Mouse (Mus musculus) thymus, adult 2 months (tissue): ENCODE results near the gene Gng13. TPM values are rescaled to one million over a fixed set of nuclear protein-coding genes. Genes with fewer than 3 reads are reported as not detected.

ENCODE experiments used
- DNase-seq: peaks from one replicate; pipeline ENCODE4 v3.0.0; 2021
- H3K27ac ChIP-seq: fragments of 200-500 bp; 2 replicates; pipeline ENCODE4 v1.5.1; 2012; ENCODE audit warnings: low read length, control low read depth; ENCODE audit not compliant: control insufficient read depth, insufficient read depth
- H3K27me3 ChIP-seq: fragments of 200-500 bp; 2 replicates; pipeline ENCODE4 v1.6.1; 2012; ENCODE audit warnings: mild to moderate bottlenecking, low read length, moderate library complexity, mixed read lengths; ENCODE audit not compliant: control insufficient read depth, insufficient read depth
- H3K36me3 ChIP-seq: fragments of 200-500 bp; 2 replicates; pipeline ENCODE4 v1.6.1; 2012; ENCODE audit warnings: mild to moderate bottlenecking, low read length, moderate library complexity; ENCODE audit not compliant: control insufficient read depth, insufficient read depth
- H3K4me1 ChIP-seq: fragments of 200-500 bp; replicated peaks from 2 replicates; pipeline ENCODE4 v1.6.1; 2012; ENCODE audit warnings: low read length; ENCODE audit not compliant: control insufficient read depth, insufficient read depth
- H3K4me3 ChIP-seq: fragments of 200-500 bp; 2 replicates; pipeline ENCODE4 v1.5.1; 2012; ENCODE audit warnings: mild to moderate bottlenecking, low read length, control low read depth, moderate library complexity; ENCODE audit not compliant: control insufficient read depth, insufficient read depth
- CTCF ChIP-seq: fragments of 200-500 bp; IDR thresholded peaks from 2 replicates; pipeline ENCODE4 v1.5.1; 2012; ENCODE audit warnings: mild to moderate bottlenecking, control low read depth, low read length, moderate library complexity, borderline replicate concordance; ENCODE audit not compliant: control insufficient read depth, poor library complexity, insufficient read depth; ENCODE audit errors: extremely low read depth
- POLR2A ChIP-seq: fragments of 200-500 bp; IDR thresholded peaks from 2 replicates; pipeline ENCODE4 v1.6.1; 2012; ENCODE audit warnings: mild to moderate bottlenecking, low read length, control low read depth, moderate library complexity; ENCODE audit not compliant: control insufficient read depth, poor library complexity, insufficient read depth; ENCODE audit errors: extremely low read depth
- WGBS: fragments of 180-500 bp; shearing (Covaris S2); methylation state at CpG from one replicate; pipeline ENCODE4 v1.1.7; 2018; 5-methylcytosine and 5-hydroxymethylcytosine counted together
- polyA plus RNA-seq: library from polyadenylated mRNA; depleted of rRNA; stranded (reverse); fragments of >200 nt; gene quantifications from 2 replicates; pipeline ENCODE4 v1.2.3, GENCODE M21; 2012

The Gng13 gene
- polyA plus RNA-seq, 1 experiment = 1.2 TPM

DNA sequence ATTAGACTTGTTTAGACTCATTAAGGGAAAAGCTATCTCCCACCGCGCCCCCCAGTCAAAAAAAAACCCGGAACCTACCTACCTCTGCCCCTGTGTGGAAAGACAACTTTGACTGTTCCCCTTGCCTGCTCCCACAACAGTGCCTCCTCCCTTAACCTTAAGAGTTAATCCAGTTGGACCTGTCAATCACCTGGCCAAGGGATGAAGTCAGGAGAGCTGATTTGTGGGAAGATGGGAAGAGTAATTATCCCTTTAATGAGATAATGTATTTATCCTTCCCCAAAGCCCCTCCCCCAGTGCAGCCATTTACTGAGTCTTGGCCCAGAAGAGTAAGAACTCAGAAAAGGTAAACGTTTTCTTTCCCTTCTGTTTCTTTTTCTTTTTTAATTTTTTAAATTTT, 28.0 kb upstream of the Gng13 start:
- Histone ChIP-seq H3K4me1 (no peaks in the 10 kb centered on the region), H3K36me3 (no peaks in the 10 kb centered on the region), H3K27me3 (no peaks in the 10 kb centered on the region), H3K4me3 (no peak overlapping the region), H3K27ac (no peak overlapping the region)
- 83% methylated on average over 4 of the region's 4 CpGs for WGBS
- TF ChIP-seq POLR2A (no peak), CTCF (no peak)
- no peak for DNase-seq

GRCm38 (mm10) chr17:25696263-25696662, 20.7 kb upstream of the Gng13 start:
- 26% methylated on average over 1 of the region's 1 CpGs for WGBS
- H3K4me1 ChIP-seq = no peaks in the 10 kb centered on the region

GRCm38 (mm10) chr17:25698446-25698845, 18.5 kb upstream of the Gng13 start:
- H3K4me3 ChIP-seq = no peak overlapping the region
- 0 out of 2 replicates have a peak, but pooled peaks have one; percentile 31 for TF ChIP-seq CTCF
- no peak for TF ChIP-seq POLR2A
- WGBS = 19% methylated on average over 7 of the region's 7 CpGs
- no peaks in the 10 kb centered on the region for H3K4me1 ChIP-seq
- H3K27ac ChIP-seq = no peak overlapping the region
- peak; percentile 66 for DNase-seq
- no peaks in the 10 kb centered on the region for H3K27me3 ChIP-seq
- no peaks in the 10 kb centered on the region for H3K36me3 ChIP-seq

More at GRCm38 (mm10) chr17:25696263-25696662, 20.7 kb upstream of the Gng13 start:
- Histone ChIP-seq H3K36me3 (no peaks in the 10 kb centered on the region), H3K4me3 (no peak overlapping the region), H3K27ac (no peak overlapping the region), H3K27me3 (no peaks in the 10 kb centered on the region)
- no peak for DNase-seq
- TF ChIP-seq CTCF (no peak), POLR2A (no peak)

- TF ChIP-seq POLR2A (no peak), CTCF (no peak)
- Histone ChIP-seq H3K36me3 (no peaks in the 10 kb centered on the region), H3K4me1 (no peaks in the 10 kb centered on the region), H3K27me3 (no peaks in the 10 kb centered on the region), H3K4me3 (no peak overlapping the region), H3K27ac (no peak overlapping the region)
- 57% methylated on average over 9 of the region's 9 CpGs for WGBS
- DNase-seq = no peak
Observed at GRCm38 (mm10) chr17:25700863-25701496, 16.0 kb upstream of the Gng13 start.

GRCm38 (mm10) chr17:25709994-25710393, 7.0 kb upstream of the Gng13 start:
- Histone ChIP-seq H3K36me3 (no peaks in the 10 kb centered on the region), H3K4me1 (no peaks in the 10 kb centered on the region), H3K4me3 (no peak overlapping the region), H3K27me3 (no peaks in the 10 kb centered on the region), H3K27ac (no peak overlapping the region)
- 97% methylated on average over 2 of the region's 2 CpGs for WGBS
- no peak for DNase-seq
- TF ChIP-seq CTCF = no peak
- TF ChIP-seq POLR2A = no peak

DNA sequence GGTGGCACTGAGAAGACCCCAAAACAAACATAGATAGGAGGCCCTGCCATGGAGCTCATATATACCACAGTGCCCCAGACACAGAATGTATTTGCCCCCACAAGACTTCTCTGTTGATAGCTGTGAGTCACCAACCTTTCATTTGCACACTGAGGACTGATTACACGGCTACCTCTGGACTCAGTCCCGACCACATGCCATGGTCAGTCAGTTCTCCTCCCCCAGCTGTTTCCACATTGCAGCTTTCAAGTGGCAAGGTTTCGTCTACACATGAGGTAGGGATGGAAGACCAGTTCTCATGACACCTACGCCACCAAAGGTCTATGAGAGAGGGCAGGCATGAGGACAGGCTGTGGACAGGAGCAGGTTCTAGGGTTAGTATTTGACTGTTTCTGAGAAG, 5.8 kb upstream of the Gng13 start:
- no peak overlapping the region for H3K4me3 ChIP-seq
- no peak for DNase-seq
- TF ChIP-seq POLR2A (no peak), CTCF (no peak)
- no peak overlapping the region for H3K27ac ChIP-seq
- H3K27me3 ChIP-seq = peaks cover 2% of the 10 kb centered on the region; the same call in 1 of the 2 replicates
- 78% methylated on average over 4 of the region's 4 CpGs for WGBS
- H3K4me1 ChIP-seq = no peaks in the 10 kb centered on the region
- no peaks in the 10 kb centered on the region for H3K36me3 ChIP-seq

DNA sequence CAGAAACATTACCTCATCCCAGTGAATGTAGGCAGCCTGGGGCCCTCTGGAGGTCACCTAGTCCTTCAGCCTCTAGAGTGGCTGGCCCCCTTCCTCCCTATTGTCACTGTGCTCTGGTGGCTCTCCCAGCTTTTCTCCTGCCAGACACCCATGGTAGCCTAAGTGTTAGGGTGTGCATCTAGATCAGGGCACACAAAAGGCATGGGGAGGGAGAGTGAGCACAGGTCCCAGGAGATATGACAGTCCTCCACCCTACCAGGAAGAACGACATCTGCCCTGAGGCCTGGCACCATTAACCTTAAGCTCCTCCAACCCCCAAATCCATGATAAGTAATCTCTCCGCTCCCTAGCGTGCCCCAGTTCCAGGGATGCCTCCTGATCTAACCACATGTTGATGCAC, 1.3 kb upstream of the Gng13 start:
- WGBS = 64% methylated on average over 3 of the region's 3 CpGs
- H3K27me3 ChIP-seq = peaks cover 2% of the 10 kb centered on the region; the same call in 1 of the 2 replicates
- H3K36me3 ChIP-seq = no peaks in the 10 kb centered on the region
- no peak for DNase-seq
- H3K4me1 ChIP-seq = no peaks in the 10 kb centered on the region
- H3K27ac ChIP-seq = no peak overlapping the region
- TF ChIP-seq CTCF (no peak), POLR2A (no peak)
- no peak overlapping the region for H3K4me3 ChIP-seq
